Mouse (Mus musculus) CH12.LX (cell line): ENCODE data around the gene Psma3. TPM values are rescaled to one million over a fixed set of nuclear protein-coding genes. Genes with fewer than 3 reads are reported as not detected.
A peak's percentile ranks its signal among the peaks of the same experiment; 100 is the strongest.

Experiments used
- DNase-seq: peaks from one replicate; pipeline ENCODE4 v3.0.0-alpha.2; 2013; ENCODE audit errors: extremely low read depth
- H3K27ac ChIP-seq: 2 replicates; pipeline ENCODE4 v1.5.1; 2012; ENCODE audit warnings: low read depth, mild to moderate bottlenecking, control low read depth, moderate library complexity; ENCODE audit not compliant: insufficient read depth
- H3K27me3 ChIP-seq: replicated peaks from 2 replicates; pipeline ENCODE3; 2012; ENCODE audit warnings: inconsistent platforms
- H3K36me3 ChIP-seq, 2 experiments: replicated peaks in 1 of 2; 2 replicates each; pipeline versions ENCODE3 to v1.6.1; 2012; ENCODE audit warnings: inconsistent platforms in 1 of 2, low read length in 1 of 2, mild to moderate bottlenecking in 1 of 2, mixed read lengths in 1 of 2, moderate library complexity in 1 of 2; ENCODE audit not compliant: control insufficient read depth in 1 of 2, insufficient read depth in 1 of 2
- H3K4me1 ChIP-seq, 2 experiments: 2 replicates each; pipeline ENCODE4 v1.6.1; 2012; ENCODE audit warnings: inconsistent platforms in 1 of 2, moderate library complexity in 1 of 2; ENCODE audit not compliant: insufficient read depth in 2 of 2, control insufficient read depth in 1 of 2
- H3K4me2 ChIP-seq: 2 replicates; pipeline ENCODE4 v1.6.1; 2012; ENCODE audit warnings: low read depth, mild to moderate bottlenecking, control low read depth; ENCODE audit not compliant: poor library complexity, insufficient read depth, severe bottlenecking
- H3K4me3 ChIP-seq, 3 experiments: fragments of 150-350 bp in 1 of 3; sonication (generic) in 1 of 3; replicated peaks in 1 of 3; 2 replicates each; pipeline versions ENCODE3 to v1.5.1; 2011 to 2012; ENCODE audit warnings: low read depth in 2 of 3, low read length in 2 of 3, mild to moderate bottlenecking in 2 of 3, moderate library complexity in 2 of 3, control low read depth in 1 of 3, improper control_type of control experiment in 1 of 3, inconsistent platforms in 1 of 3, mixed read lengths in 1 of 3; ENCODE audit not compliant: poor library complexity in 1 of 3
- H3K79me2 ChIP-seq: replicated peaks from 2 replicates; pipeline ENCODE4 v1.6.1; 2012; ENCODE audit warnings: mild to moderate bottlenecking, moderate library complexity; ENCODE audit not compliant: control insufficient read depth, poor library complexity, insufficient read depth, severe bottlenecking; ENCODE audit errors: extremely low read depth
- H3K9ac ChIP-seq: 2 replicates; pipeline ENCODE4 v1.6.1; 2012; ENCODE audit warnings: low read depth, mild to moderate bottlenecking, control low read depth, moderate library complexity; ENCODE audit not compliant: insufficient read depth
- H3K9me3 ChIP-seq: replicated peaks from 2 replicates; pipeline ENCODE3; 2012; ENCODE audit warnings: low read length, inconsistent platforms, mixed read lengths
- CHD1 ChIP-seq: IDR thresholded peaks from 2 replicates; pipeline ENCODE4 v1.6.1; 2012; ENCODE audit warnings: low read depth, low read length, improper control_type of control experiment, inconsistent platforms
- E2F4 ChIP-seq: IDR thresholded peaks from 2 replicates; pipeline ENCODE4 v1.6.1; 2011; ENCODE audit warnings: low read depth, low read length, improper control_type of control experiment; ENCODE audit not compliant: insufficient replicate concordance
- ELF1 ChIP-seq: IDR thresholded peaks from 2 replicates; pipeline ENCODE4 v1.6.1; 2014; ENCODE audit warnings: low read depth, mild to moderate bottlenecking, inconsistent platforms, low read length, improper control_type of control experiment
- EP300 ChIP-seq: IDR thresholded peaks from 2 replicates; pipeline ENCODE4 v1.6.1; 2011; ENCODE audit warnings: low read length, improper control_type of control experiment
- ETS1 ChIP-seq: conservative IDR thresholded peaks from 2 replicates; pipeline ENCODE4 v1.6.1; 2012; ENCODE audit warnings: low read depth, mild to moderate bottlenecking, inconsistent platforms, low read length, improper control_type of control experiment, moderate library complexity
- HCFC1 ChIP-seq: IDR thresholded peaks from 2 replicates; pipeline ENCODE4 v1.6.1; 2012; ENCODE audit warnings: low read depth, mild to moderate bottlenecking, inconsistent platforms, low read length, improper control_type of control experiment
- JUN ChIP-seq: IDR thresholded peaks from 2 replicates; pipeline ENCODE4 v1.6.1; 2011; ENCODE audit warnings: low read depth, mild to moderate bottlenecking, low read length, improper control_type of control experiment, moderate library complexity; ENCODE audit not compliant: insufficient read depth
- KAT2A ChIP-seq: IDR thresholded peaks from 2 replicates; pipeline ENCODE4 v1.6.1; 2012; ENCODE audit warnings: low read length, improper control_type of control experiment, inconsistent platforms; ENCODE audit not compliant: insufficient replicate concordance
- MAFK ChIP-seq: IDR thresholded peaks from 2 replicates; pipeline ENCODE4 v1.6.1; 2011; ENCODE audit warnings: low read length, improper control_type of control experiment; ENCODE audit not compliant: insufficient replicate concordance
- MAZ ChIP-seq: IDR thresholded peaks from 2 replicates; pipeline ENCODE4 v1.6.1; 2012; ENCODE audit warnings: low read depth, mild to moderate bottlenecking, inconsistent platforms, low read length, improper control_type of control experiment, moderate library complexity
- MXI1 ChIP-seq: IDR thresholded peaks from 2 replicates; pipeline ENCODE4 v1.6.1; 2011; ENCODE audit warnings: mild to moderate bottlenecking, low read depth, low read length, improper control_type of control experiment
- NELFE ChIP-seq: IDR thresholded peaks from 2 replicates; pipeline ENCODE4 v1.6.1; 2011; ENCODE audit warnings: low read depth, low read length, improper control_type of control experiment
- NRF1 ChIP-seq: IDR thresholded peaks from 2 replicates; pipeline ENCODE4 v1.6.1; 2014; ENCODE audit warnings: low read depth, mild to moderate bottlenecking, inconsistent platforms, low read length, improper control_type of control experiment, moderate library complexity
- PAX5 ChIP-seq: IDR thresholded peaks from 2 replicates; pipeline ENCODE4 v1.6.1; 2012; ENCODE audit warnings: low read length, inconsistent platforms, mixed read lengths
- POLR2A ChIP-seq: IDR thresholded peaks from 2 replicates; pipeline ENCODE4 v1.6.1; 2011; ENCODE audit warnings: low read depth, mild to moderate bottlenecking, improper control_type of control experiment, low read length
- POLR2AphosphoS2 ChIP-seq: IDR thresholded peaks from 2 replicates; pipeline ENCODE4 v1.6.1; 2011; ENCODE audit warnings: low read depth, low read length, improper control_type of control experiment
- RCOR1 ChIP-seq: conservative IDR thresholded peaks from 2 replicates; pipeline ENCODE4 v1.6.1; 2012; ENCODE audit warnings: low read depth, mild to moderate bottlenecking, inconsistent platforms, low read length, improper control_type of control experiment
- SIN3A ChIP-seq: IDR thresholded peaks from 2 replicates; pipeline ENCODE4 v1.6.1; 2012; ENCODE audit warnings: low read length, improper control_type of control experiment, inconsistent platforms
- TBP ChIP-seq: conservative IDR thresholded peaks from 2 replicates; pipeline ENCODE4 v1.6.1; 2011; ENCODE audit warnings: low read depth, low read length, improper control_type of control experiment
- TCF12 ChIP-seq: IDR thresholded peaks from 2 replicates; pipeline ENCODE4 v1.6.1; 2014; ENCODE audit warnings: low read depth, mild to moderate bottlenecking, inconsistent platforms, low read length, improper control_type of control experiment
- USF2 ChIP-seq: conservative IDR thresholded peaks from 2 replicates; pipeline ENCODE4 v1.6.1; 2011; ENCODE audit warnings: low read depth, low read length, improper control_type of control experiment
- ZC3H11A ChIP-seq: IDR thresholded peaks from 2 replicates; pipeline ENCODE4 v1.6.1; 2012; ENCODE audit warnings: low read depth, mild to moderate bottlenecking, inconsistent platforms, low read length, improper control_type of control experiment
- ZKSCAN1 ChIP-seq: IDR thresholded peaks from 2 replicates; pipeline ENCODE4 v1.6.1; 2012; ENCODE audit warnings: low read depth, inconsistent platforms, low read length, improper control_type of control experiment, borderline replicate concordance
- ZMIZ1 ChIP-seq: IDR thresholded peaks from 2 replicates; pipeline ENCODE4 v1.6.1; 2012; ENCODE audit warnings: low read depth, mild to moderate bottlenecking, inconsistent platforms, low read length, improper control_type of control experiment
- ZNF384 ChIP-seq: IDR thresholded peaks from 2 replicates; pipeline ENCODE4 v1.6.1; 2012; ENCODE audit warnings: low read depth, low read length, improper control_type of control experiment, inconsistent platforms
- dilution Hi-C: fragments of 300-500 bp; cut with MboI; formaldehyde crosslinking; loops from 2 replicates; pipeline ENCODE4 v1.14.3; 2020; ENCODE audit warnings: low sequenced_read_pairs; ENCODE audit not compliant: extremely low pct_unique_long_range_greater_than_20kb, extremely low pct_ligation_motif_present
- in situ Hi-C: fragments of 300-500 bp; cut with MboI; formaldehyde crosslinking; loops from 3 replicates; pipeline ENCODE4 v1.14.3; 2019; ENCODE audit warnings: low sequenced_read_pairs, low pct_ligation_motif_present, low pct_unique_long_range_greater_than_20kb, mixed read lengths
- polyA plus RNA-seq: library from polyadenylated mRNA; unstranded; fragments of >175 nt; gene quantifications from 2 replicates; pipeline ENCODE4 v1.2.1, GENCODE M21; 2012; ENCODE audit warnings: low read depth; ENCODE audit not compliant: insufficient read length
- total RNA-seq, 2 experiments: library from RNA; depleted of rRNA; stranded (reverse); fragments of 300-350 nt in 1 of 2; fragments of >200 nt in 1 of 2; gene quantifications; 2 replicates each; pipeline ENCODE4 v1.2.3; 2012 to 2014

Psma3 gene
- total and polyA plus RNA-seq, 3 experiments = 271 to 538 (median 355) TPM

GRCm38 (mm10) chr12:70968791-70969307 lies 5.6 kb upstream of the Psma3 start:
- in situ Hi-C loops = no loop called here
- TF ChIP-seq ZNF384 (peak; percentile 96), SIN3A (peak; percentile 38; the same call in 1 of the 2 replicates), CHD1 (no peak), ZMIZ1 (no peak), NELFE (no peak), KAT2A (0 out of 2 replicates have a peak, but pooled peaks have one; percentile 72), ZKSCAN1 (no peak), MXI1 (no peak), POLR2AphosphoS2 (no peak), NRF1 (peak; percentile 79), RCOR1 (no peak), TCF12 (0 out of 2 replicates have a peak, but pooled peaks have one; percentile 2), JUN (no peak), ZC3H11A (no peak), PAX5 (no peak), MAZ (no peak), HCFC1 (0 out of 2 replicates have a peak, but pooled peaks have one; percentile 61), E2F4 (peak; percentile 85), ETS1 (no peak), EP300 (no peak), MAFK (peak; percentile 98), USF2 (no peak), ELF1 (peak; percentile 97), POLR2A (no peak; the same call in 1 of the 2 replicates), TBP (peak; percentile 100)
- TF ChIP-seq, all 38 proteins: peak for 10
- Histone ChIP-seq H3K79me2 (no peaks in the 10 kb centered on the region), H3K27me3 (no peaks in the 10 kb centered on the region), H3K4me1 (peaks cover 0 to 9% of the 10 kb centered on the region in 2 experiments; a peak in 2 of 4 replicates), H3K27ac (no peak overlapping the region), H3K4me2 (peak overlapping the region; percentile 88; the same call in 1 of the 2 replicates), H3K36me3 (peaks cover 2 to 6% of the 10 kb centered on the region in 2 experiments), H3K4me3 (peak overlapping the region; percentile 57 to 88 (median 77)), H3K9me3 (no peaks in the 10 kb centered on the region), H3K9ac (peak overlapping the region; percentile 88)
- peak; percentile 87 for DNase-seq
- dilution Hi-C loops = no loop called here
